Mouse (Mus musculus) heart, embryonic 10.5 days (tissue): ENCODE measurements at regions not wholly inside any gene's neighbourhood (a gene's known extent, or its start where the extent isn't known, plus 50 kb on each side); places are given as distances from the start of the nearest gene placed in this dataset.

Experiments used
- DNase-seq: peaks from one replicate; pipeline ENCODE4 v3.0.0-alpha.2; 2017; ENCODE audit warnings: low spot score
- H3K27ac ChIP-seq: fragments of 300-500 bp; sonication (generic); 2 replicates; pipeline ENCODE4 v1.5.1; 2016; ENCODE audit warnings: mild to moderate bottlenecking
- H3K27me3 ChIP-seq: fragments of 300-500 bp; sonication (generic); 2 replicates; pipeline ENCODE4 v1.6.1; 2016; ENCODE audit warnings: mild to moderate bottlenecking; ENCODE audit not compliant: poor library complexity, insufficient read depth, severe bottlenecking
- H3K36me3 ChIP-seq: fragments of 300-500 bp; sonication (generic); 2 replicates; pipeline ENCODE4 v1.6.1; 2016; ENCODE audit warnings: mild to moderate bottlenecking, moderate library complexity
- H3K4me1 ChIP-seq: fragments of 300-500 bp; sonication (generic); 2 replicates; pipeline ENCODE4 v1.6.1; 2016; ENCODE audit warnings: mild to moderate bottlenecking
- H3K4me3 ChIP-seq: fragments of 300-500 bp; sonication (generic); 2 replicates; pipeline ENCODE4 v1.5.1; 2016; ENCODE audit warnings: mild to moderate bottlenecking, moderate library complexity
- H3K9me3 ChIP-seq: fragments of 300-500 bp; sonication (generic); 2 replicates; pipeline ENCODE4 v1.6.1; 2016; ENCODE audit warnings: mild to moderate bottlenecking, moderate library complexity
- WGBS: fragments of 180-500 bp; shearing (Covaris S2); methylation state at CpG from one replicate; pipeline ENCODE4 v1.1.7; 2016; 5-methylcytosine and 5-hydroxymethylcytosine counted together

DNA sequence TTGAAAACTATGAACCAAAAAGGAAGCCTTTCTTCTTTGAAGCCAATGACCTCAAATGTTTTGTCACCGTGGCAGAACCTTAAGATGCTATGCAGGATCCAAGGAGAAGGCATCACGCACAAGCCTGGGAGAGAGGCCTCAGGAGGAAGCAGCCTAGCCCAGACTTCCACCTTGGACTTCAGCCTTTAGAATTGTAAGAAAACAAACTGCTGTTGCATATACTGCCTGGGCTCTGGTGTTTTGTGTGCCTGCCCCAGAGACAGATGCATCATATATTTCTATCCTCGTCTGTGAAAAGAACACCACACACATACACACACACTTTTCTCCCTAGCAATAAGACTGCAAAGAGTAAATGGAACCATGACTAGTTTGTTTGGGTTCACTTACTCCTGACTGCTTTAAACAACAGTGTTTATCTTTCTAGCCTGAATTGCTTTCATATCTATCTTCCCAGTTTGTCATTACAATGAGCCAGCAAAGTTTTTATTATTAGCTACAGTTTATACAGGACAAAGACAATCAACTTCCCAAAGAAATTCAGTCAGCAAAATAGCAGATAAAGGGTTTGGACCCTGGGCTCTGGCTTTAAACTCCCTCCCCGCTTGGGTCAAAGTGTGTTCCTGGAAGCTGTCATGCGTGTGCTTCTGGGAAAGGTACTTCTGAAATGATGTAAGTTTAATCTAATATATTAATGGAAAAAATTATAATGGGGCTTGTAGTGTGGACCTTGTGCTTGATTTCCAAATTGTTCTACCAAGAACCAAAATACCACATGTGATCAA lies 204.2 kb downstream of the Gm5447 start:
- no peak overlapping the region for H3K27ac ChIP-seq
- peaks cover 7% of the 10 kb centered on the region for H3K4me1 ChIP-seq
- H3K36me3 ChIP-seq, result no peaks in the 10 kb centered on the region
- no peak for DNase-seq
- H3K9me3 ChIP-seq, result no peaks in the 10 kb centered on the region
- H3K27me3 ChIP-seq, result no peaks in the 10 kb centered on the region
- no peak overlapping the region for H3K4me3 ChIP-seq
- 80% methylated on average over 5 of the region's 5 CpGs for WGBS

DNA sequence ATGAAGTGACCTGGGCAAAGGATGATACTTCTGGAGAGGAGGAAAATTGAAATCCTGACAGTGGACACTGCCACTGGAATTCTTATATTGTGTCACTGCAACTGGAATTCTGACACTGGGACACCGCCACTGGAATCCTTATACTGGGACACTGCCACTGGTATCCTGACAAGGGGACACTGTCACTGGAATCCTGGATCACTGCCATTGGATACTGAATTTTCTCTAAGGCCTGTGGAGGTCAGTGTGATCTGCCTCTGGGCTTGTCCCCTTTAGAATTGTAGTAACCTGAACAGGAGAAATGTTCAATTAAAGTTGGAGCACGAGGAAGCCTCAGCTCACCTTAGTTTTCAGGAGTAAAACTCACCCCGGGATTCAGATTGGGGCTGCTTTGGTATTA lies 205.0 kb downstream of the Gm5447 start:
- H3K9me3 ChIP-seq, result no peaks in the 10 kb centered on the region
- H3K27me3 ChIP-seq, result no peaks in the 10 kb centered on the region
- DNase-seq, result no peak
- 84% methylated on average over 3 of the region's 3 CpGs for WGBS
- no peaks in the 10 kb centered on the region for H3K36me3 ChIP-seq
- H3K4me1 ChIP-seq, result peaks cover 7% of the 10 kb centered on the region
- H3K27ac ChIP-seq, result no peak overlapping the region
- no peak overlapping the region for H3K4me3 ChIP-seq

DNA sequence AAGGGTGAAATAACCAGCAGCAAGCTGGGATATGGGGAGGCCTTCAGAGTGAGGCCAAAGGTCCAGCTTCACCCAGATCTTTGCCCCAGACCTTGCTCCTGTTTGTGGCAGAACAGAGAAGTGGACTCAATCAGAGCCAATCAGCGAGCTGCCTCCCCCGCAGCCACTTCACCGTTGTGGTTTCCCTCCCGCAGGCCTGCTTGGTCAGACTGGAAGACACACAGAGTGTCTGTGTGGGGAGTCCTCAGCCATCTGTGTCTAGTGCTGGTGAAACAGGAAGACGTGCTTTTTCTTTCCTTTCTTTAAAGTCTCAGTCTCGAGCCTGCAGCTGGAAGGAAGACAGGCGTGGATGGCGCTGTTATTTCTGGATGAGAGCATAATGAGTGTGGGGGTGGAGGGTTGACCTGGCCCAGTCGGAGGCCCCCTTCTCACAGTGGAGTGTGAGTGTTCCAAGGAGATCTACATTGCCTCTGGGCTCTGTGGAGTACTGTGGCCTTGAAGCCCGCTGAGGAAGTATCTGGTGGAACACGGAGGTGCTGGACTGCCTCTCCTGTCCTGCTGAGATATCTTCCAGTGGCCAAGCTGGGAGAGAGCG lies 205.5 kb downstream of the Gm5447 start:
- Histone ChIP-seq H3K4me3 (no peak overlapping the region), H3K36me3 (no peaks in the 10 kb centered on the region), H3K27ac (no peak overlapping the region), H3K9me3 (no peaks in the 10 kb centered on the region), H3K4me1 (peaks cover 7% of the 10 kb centered on the region), H3K27me3 (no peaks in the 10 kb centered on the region)
- 39% methylated on average over 12 of the region's 12 CpGs for WGBS
- no peak for DNase-seq

DNA sequence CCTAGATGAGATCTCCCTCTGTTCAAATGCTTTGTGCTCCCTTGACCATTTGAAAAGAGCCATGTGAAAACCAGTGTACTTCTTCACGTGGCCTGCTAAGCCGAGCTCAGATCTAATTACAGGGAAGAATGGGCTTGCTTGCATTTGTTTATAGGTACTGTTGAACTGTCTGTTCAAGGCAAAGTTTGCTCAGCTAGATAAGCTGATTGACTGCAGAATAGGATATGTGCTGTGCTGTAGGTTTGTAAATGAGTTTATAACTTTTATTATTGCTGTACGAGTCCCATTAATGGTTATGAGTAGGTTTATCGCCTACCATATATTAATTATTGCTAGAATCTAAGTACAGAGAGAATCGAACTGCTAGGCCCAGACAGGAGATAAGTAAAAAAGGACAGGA lies 207.5 kb downstream of the Gm5447 start:
- H3K36me3 ChIP-seq, result no peaks in the 10 kb centered on the region
- 77% methylated on average over 5 of the region's 5 CpGs for WGBS

DNA sequence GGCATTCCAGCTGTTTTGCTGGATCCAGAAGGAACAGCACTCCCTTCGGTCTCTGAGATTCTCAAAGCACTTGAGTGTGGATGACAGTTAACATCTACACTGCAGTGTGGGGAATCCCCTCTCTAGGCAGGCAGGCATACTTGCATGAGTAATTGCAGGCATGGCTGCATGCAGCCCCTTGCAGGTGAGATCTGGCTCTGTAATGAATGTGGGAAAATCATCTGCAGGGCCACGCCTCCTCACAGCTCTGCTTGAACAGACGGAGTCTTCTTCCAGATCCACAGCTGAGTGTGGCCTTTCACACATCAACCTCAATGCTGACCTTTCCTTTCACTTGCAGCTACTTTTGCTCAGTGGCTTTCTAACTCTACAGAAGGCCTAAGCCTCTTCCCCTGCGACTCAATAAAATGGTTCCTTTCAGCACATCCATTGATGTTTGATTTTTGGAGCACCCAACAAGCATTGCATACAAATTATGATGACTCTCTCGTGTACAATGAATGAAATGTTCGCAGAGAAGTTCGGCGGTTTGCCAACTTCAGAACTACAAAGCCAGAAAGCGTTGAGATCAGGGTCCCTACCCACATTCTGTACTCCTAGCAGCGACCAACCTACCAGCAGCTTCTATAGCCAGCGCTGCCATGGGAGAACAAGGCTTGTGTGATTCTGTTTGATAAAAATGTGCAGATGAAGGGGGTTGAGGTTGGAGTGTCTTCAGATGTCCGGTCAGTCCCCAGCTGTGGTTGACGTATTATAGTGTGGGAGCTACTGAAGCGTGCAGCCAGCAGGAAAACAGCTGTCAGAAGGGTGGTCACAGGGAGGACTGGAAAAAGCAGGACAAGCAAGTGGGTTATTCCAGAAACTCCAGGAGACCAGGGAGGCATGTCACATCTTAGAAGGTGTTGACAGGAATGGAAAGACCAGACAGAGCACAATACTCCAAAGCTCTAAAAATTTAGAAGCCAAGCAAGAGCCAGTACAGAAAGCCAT lies 211.1 kb downstream of the Gm5447 start:
- Histone ChIP-seq H3K4me1 (0 out of 2 replicates have a peak, but pooled peaks cover 3% of the 10 kb centered on the region), H3K27ac (no peak overlapping the region), H3K9me3 (no peaks in the 10 kb centered on the region), H3K27me3 (no peaks in the 10 kb centered on the region), H3K4me3 (no peak overlapping the region), H3K36me3 (no peaks in the 10 kb centered on the region)
- DNase-seq, result no peak
- WGBS, result 75% methylated on average over 14 of the region's 14 CpGs

More for the DNA sequence above, 207.5 kb downstream of the Gm5447 start:
- Histone ChIP-seq H3K9me3 (no peaks in the 10 kb centered on the region), H3K4me3 (no peak overlapping the region), H3K27ac (no peak overlapping the region), H3K4me1 (peaks cover 10% of the 10 kb centered on the region), H3K27me3 (no peaks in the 10 kb centered on the region)
- no peak for DNase-seq

DNA sequence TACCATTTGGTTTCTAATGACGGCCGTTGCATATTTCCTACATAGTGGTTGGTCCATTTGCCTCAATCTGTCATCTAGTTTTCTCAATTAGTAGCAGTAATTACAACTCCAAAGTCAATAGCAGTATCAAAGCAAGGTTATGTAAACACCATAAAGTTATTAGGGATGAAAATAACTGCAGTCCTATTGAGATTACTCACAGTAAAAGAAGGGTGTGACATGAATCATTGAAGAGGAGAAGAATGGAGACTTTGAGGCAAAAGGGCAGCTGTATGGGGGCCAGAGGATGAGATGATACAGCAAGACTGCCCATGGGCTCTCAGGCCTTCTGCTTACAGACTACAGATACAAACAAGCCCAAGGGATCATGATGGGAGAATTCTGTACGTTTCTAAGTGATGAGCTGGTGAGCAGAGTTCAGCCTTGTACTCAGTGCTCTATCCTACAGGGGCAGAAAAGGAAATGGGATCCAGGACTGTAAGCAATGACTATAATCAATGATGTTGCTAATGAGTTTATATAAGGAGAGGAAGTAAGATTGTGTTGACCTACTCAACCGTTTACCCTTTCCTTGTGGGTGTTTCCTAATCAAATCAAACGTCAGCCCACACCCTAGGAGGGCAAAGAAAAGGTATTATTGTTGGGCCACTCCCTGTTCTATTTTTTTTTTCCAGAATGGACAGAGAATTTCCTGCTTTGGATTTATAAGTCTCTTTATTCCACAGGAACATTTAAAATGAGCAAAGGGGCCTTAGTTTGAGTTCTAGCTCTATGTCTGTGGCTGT lies 213.0 kb downstream of the Gm5447 start:
- Histone ChIP-seq H3K9me3 (no peaks in the 10 kb centered on the region), H3K4me3 (no peak overlapping the region), H3K4me1 (0 out of 2 replicates have a peak, but pooled peaks cover 3% of the 10 kb centered on the region), H3K27ac (no peak overlapping the region), H3K27me3 (no peaks in the 10 kb centered on the region), H3K36me3 (no peaks in the 10 kb centered on the region)
- peak; percentile 2 for DNase-seq
- WGBS, result 61% methylated on average over 5 of the region's 5 CpGs

DNA sequence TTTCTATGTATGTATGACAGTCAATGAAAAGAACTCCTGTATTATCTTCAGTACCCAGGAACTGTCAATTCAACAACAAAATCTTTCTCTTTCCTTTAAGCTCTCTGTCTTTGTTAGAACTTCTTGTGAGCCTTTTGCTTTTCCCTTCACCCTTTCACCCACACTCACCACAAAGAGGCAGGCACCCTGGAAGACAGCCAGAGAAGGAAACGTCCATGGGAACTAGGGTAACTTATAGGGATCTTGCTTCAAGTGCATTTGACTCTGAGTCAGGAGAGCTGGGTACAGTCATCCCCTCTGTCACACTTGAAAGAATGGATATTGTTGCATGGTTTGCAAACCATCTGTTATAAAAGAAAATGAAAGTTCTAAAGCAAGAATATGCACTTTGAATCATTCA lies 215.1 kb downstream of the Gm5447 start:
- DNase-seq, result peak; percentile 19
- Histone ChIP-seq H3K27me3 (no peaks in the 10 kb centered on the region), H3K9me3 (no peaks in the 10 kb centered on the region), H3K27ac (no peak overlapping the region), H3K4me3 (no peak overlapping the region), H3K36me3 (no peaks in the 10 kb centered on the region), H3K4me1 (0 out of 2 replicates have a peak, but pooled peaks cover 3% of the 10 kb centered on the region)
- 48% methylated on average over 1 of the region's 1 CpGs for WGBS

DNA sequence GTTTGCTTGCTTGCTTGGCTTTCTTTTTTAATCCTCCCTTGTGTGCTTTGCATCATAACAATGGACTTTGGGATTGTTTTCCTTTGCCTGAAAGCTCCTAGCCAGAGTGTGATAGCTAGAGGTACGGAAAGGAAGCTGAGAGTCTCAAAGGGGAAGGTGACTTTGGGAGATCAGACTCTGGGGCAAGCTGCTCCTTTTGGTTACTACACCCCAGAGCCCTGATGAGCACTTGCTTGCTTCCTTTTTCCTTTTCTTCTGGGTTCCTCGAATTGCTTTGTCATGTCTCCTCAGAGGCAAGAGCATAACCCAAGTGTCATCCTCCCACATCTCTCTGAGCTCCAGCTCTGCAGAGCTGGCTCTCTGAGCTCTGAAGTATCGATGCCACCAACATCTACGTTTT lies 216.0 kb downstream of the Gm5447 start:
- Histone ChIP-seq H3K4me3 (no peak overlapping the region), H3K36me3 (no peaks in the 10 kb centered on the region), H3K27ac (no peak overlapping the region), H3K9me3 (no peaks in the 10 kb centered on the region), H3K27me3 (no peaks in the 10 kb centered on the region), H3K4me1 (0 out of 2 replicates have a peak, but pooled peaks cover 3% of the 10 kb centered on the region)
- peak; percentile 57 for DNase-seq
- WGBS, result 68% methylated on average over 4 of the region's 4 CpGs

DNA sequence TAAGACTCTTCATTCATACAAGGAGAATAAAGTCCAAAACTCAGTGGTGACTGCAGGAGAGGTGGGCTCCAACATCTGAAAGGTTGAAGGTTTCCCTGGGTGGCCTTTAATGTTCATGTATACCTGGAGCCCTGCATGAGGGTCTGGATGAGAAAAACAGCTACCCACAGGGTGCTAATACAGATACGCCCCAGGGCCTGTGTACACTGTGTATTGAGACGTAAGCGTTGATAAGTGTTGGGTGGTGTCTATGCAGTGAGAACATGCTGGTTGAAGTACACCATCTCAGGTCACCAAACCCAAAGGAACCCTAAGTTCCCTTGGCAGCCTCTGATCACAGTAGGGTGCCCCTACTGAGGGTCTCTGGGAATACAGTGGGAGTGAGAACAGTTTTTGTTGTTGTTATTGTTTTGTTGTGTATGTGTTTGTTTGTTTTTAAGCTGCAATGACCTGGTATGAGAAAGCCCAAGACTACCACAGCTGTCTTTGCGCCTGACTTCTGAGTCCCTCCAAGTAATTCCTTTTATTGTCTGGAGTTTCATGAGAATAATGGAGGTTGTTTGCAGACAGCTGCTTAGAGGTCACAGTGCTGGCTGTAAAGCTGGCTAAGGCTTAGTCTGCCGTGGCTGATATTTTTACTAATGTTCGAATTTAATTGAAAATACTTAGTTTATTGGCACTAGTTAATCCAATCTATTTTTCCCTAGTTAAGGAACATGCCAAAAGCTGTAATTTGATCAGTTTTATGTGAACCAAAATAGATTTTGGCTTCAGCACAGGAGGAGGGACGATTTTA lies 217.5 kb downstream of the Gm5447 start:
- 77% methylated on average over 7 of the region's 7 CpGs for WGBS
- Histone ChIP-seq H3K9me3 (no peaks in the 10 kb centered on the region), H3K27me3 (no peaks in the 10 kb centered on the region), H3K27ac (no peak overlapping the region), H3K4me1 (no peaks in the 10 kb centered on the region), H3K4me3 (no peak overlapping the region), H3K36me3 (no peaks in the 10 kb centered on the region)
- DNase-seq, result peak; percentile 30

DNA sequence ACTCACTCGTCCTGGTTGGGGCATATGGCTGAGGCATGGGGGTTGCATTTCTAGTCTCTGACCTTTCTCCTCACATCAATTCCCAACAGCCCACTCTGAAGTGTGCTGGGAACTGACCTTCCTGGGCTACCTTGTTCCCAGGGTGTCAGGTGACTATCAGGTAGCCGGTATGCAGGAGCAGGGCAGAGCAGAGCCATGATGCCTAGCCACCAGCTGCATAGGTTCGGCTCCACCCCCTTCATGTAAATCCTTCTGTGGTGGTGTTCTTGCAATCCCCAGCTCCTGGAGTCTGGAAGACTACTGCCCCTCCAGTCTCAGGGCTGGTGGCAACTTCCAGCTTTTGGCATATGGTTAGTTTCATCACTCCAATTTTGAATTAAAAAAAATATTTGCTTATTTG lies 221.0 kb downstream of the Gm5447 start:
- no peaks in the 10 kb centered on the region for H3K9me3 ChIP-seq
- H3K36me3 ChIP-seq, result no peaks in the 10 kb centered on the region
- WGBS, result 72% methylated on average over 3 of the region's 3 CpGs
- H3K4me3 ChIP-seq, result no peak overlapping the region
- no peaks in the 10 kb centered on the region for H3K4me1 ChIP-seq
- peak; percentile 51 for DNase-seq
- H3K27me3 ChIP-seq, result no peaks in the 10 kb centered on the region; the same call in 1 of the 2 replicates
- H3K27ac ChIP-seq, result no peak overlapping the region

DNA sequence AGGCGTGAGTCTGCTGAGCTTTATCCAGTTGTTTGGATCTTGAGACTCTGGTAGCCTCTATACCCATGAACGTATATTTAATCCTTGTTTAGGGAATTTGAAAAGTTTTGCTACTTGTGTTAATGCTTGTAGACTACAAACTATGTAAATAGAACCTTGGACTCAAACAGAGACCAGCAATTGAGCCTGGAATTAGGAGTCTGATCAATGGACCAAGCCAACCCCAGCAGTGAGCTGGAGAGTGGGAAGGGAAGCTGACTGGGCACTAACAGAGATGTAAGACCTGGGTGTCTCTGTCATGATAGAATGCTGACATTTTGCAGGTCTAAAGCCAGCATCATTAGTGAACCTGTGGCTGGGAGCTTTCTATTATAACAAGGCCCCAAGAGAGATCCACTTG lies 222.5 kb downstream of the Gm5447 start:
- no peak for DNase-seq
- Histone ChIP-seq H3K36me3 (no peaks in the 10 kb centered on the region), H3K27ac (no peak overlapping the region), H3K4me1 (no peaks in the 10 kb centered on the region), H3K4me3 (no peak overlapping the region), H3K9me3 (no peaks in the 10 kb centered on the region), H3K27me3 (no peaks in the 10 kb centered on the region; the same call in 1 of the 2 replicates)
- WGBS, result 73% methylated on average over 2 of the region's 2 CpGs
